Mouse (Mus musculus): ENCODE results near the gene Atp9a. TPM values are rescaled to one million over a fixed set of nuclear protein-coding genes. Genes with fewer than 3 reads are reported as not detected.

Gene Atp9a
- polyA plus RNA-seq, 1 experiment from 2014 or later: 1.8 TPM

DNA sequence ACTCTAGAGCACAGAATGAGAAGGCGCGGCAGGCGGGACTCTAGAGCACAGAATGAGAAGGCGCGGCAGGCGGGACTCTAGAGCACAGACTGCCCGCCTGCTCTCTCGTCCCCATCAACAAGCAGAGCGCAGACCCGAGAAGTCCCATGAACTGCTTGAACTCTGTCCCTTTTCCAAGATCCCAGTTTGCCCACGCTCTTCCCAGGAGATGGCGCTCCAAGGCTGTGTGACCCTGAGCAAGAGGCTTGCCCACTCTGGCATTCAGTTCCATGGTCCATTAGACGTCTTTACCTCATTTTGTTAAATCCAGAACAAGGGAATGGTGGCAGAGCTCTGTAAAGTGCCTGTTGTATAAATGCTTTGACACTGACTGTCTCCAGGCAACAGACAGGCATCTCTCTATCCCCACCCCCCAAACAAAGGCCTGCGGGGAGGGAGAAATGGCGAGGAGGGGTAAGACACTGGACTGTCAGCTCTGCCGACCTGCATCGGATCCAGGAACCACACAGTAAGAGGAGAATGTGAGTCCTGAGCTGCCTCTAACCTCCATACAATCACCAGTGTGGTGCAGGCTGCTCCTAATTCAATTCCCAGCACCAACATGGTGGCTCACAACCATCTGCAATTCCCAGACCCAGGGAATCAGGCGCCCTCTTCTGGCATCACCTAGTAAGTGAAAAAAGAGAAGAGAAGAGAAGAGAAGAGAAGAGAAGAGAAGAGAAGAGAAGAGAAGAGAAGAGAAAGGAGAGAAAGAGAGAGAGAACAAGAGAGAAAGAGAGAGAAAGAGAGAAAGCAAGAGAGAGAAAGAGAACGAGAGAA lies 62.6 kb downstream of the Atp9a start:
- Histone ChIP-seq H3K4me1 (replicated peaks) (no peaks in the 10 kb centered on the region), H3K27me3 (0 out of 2 replicates have a peak, but pooled peaks cover 3% of the 10 kb centered on the region), H3K4me3 (replicated peaks) (no peak overlapping the region), H3K4me2 (no peak overlapping the region), H3K9ac (no peak overlapping the region), H3K36me3 (no peaks in the 10 kb centered on the region; the same call in 1 of the 2 replicates), H3K27ac (no peak overlapping the region), H3K9me3 (replicated peaks) (no peaks in the 10 kb centered on the region)
- no peak for ATAC-seq (ENCODE audit: low read depth)
- no peak for DNase-seq
- 56% methylated on average over 19 of the region's 19 CpGs for WGBS (ENCODE audit: insufficient replicate concordance)

DNA sequence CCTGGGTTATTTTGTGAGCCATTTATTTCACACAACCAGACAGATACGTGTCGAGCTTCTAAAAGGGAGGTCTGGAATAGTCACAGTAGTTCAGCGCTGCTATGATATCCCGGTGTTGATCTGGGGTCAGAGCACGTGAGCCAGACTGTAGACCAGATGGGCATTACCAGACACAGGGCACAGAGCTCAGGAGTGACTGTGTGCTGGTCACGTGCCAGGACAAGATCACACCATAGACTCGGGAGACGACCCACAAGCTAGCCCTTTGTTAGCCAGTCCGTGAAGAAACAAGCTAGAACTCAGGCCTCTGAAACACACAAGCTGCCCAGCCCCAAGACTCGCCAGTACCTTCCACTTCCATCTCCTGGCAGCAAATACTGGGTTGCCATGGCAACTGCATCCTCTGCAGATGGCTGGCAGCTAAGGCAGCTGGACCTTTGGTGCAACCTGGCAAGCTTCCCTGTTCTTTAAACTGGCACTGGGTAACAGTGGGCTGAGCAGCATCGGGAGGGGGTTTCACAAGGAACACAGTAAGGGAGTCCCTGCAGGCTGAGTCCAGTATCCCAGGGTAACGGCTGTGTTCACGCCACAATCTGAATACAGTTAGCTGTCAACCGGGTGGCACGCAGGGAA lies 63.4 kb downstream of the Atp9a start:
- ATAC-seq (ENCODE audit: low read depth): no peak

DNA sequence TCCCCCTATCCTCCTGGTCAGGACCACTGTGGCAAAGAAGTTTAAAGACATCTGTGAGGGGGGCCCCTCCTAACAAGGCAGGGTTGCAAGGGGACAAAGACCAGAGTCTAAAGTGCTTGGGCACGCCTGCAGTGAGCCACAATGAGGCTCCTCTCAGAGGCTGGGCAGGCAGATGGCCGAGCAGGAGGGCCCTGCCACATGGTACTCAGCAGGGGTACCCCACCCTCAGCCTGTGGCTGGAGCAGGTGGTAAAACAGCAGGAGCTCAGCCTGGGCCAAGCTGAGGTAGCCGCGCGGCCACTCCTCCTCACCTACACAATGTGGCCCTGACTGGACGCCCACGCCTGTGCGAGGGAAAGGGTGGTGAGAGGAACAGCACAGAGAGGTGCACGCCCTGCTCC lies 64.6 kb downstream of the Atp9a start:
- H3K27ac ChIP-seq: no peak overlapping the region
- no peak overlapping the region for H3K4me2 ChIP-seq
- no peak for ATAC-seq (ENCODE audit: low read depth)

More for the DNA sequence above, 63.4 kb downstream of the Atp9a start:
- H3K27ac ChIP-seq: no peak overlapping the region
- H3K4me1 ChIP-seq (replicated peaks): no peaks in the 10 kb centered on the region
- no peak overlapping the region for H3K4me3 ChIP-seq (replicated peaks)
- no peak overlapping the region for H3K9ac ChIP-seq
- 66% methylated on average over 15 of the region's 15 CpGs for WGBS (ENCODE audit: insufficient replicate concordance)
- H3K4me2 ChIP-seq: no peak overlapping the region
- no peaks in the 10 kb centered on the region; the same call in 1 of the 2 replicates for H3K36me3 ChIP-seq
- no peak for DNase-seq
- H3K27me3 ChIP-seq: 0 out of 2 replicates have a peak, but pooled peaks cover 3% of the 10 kb centered on the region
- no peaks in the 10 kb centered on the region for H3K9me3 ChIP-seq (replicated peaks)

DNA sequence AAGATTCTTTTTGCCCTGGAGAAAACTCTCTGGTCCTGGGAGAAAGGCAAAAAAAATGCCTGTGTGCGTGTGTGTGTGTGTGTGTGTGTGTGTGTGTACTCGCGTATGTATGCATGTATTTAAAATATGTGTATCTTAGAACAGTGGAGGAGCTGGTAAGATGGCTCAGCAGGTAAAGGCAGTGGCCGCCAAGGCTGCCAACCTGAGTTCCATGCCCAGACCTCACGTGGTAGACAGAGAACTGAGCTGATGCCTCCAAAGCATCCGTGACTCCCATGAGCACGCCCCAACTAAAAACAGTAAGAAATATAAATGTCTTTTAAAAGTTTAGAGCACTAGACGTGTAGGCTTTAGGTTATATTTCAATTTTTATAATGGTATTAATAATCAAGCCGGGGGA lies 70.5 kb downstream of the Atp9a start:
- whole genome bisulfite sequencing (ENCODE audit: insufficient replicate concordance): 74% methylated on average over 9 of the region's 9 CpGs
- no peaks in the 10 kb centered on the region; the same call in 1 of the 2 replicates for H3K36me3 ChIP-seq

More for the DNA sequence above, 64.6 kb downstream of the Atp9a start:
- WGBS (ENCODE audit: insufficient replicate concordance): 72% methylated on average over 9 of the region's 9 CpGs
- 0 out of 2 replicates have a peak, but pooled peaks cover 3% of the 10 kb centered on the region for H3K27me3 ChIP-seq
- DNase-seq: no peak
- H3K9ac ChIP-seq: no peak overlapping the region
- H3K36me3 ChIP-seq: no peaks in the 10 kb centered on the region; the same call in 1 of the 2 replicates
- no peaks in the 10 kb centered on the region for H3K4me1 ChIP-seq (replicated peaks)
- H3K9me3 ChIP-seq (replicated peaks): no peaks in the 10 kb centered on the region
- no peak overlapping the region for H3K4me3 ChIP-seq (replicated peaks)

DNA sequence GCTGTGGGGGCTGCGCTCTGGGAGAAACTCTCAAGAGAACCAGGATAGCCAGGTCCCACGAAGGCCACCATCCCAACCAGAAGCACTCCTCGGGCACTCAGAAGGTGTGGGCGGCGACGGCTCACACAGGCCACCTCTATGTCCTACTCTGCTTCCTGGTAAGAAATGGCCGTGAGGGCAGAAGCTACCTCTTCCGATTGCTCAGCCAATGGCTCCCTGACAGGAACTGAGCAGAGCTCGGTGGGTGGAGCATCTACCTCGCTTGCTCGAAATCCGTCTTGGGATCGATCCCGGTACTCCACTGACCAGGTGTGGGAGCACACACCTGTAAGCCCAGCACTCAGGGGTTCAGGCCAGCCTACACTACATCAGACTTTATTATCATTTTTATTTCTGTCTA lies 72.0 kb downstream of the Atp9a start:
- peaks cover 12% of the 10 kb centered on the region for H3K4me1 ChIP-seq (replicated peaks)
- H3K4me3 ChIP-seq (replicated peaks): no peak overlapping the region; the same call in 1 of the 2 replicates
- H3K9ac ChIP-seq: no peak overlapping the region
- no peak overlapping the region for H3K4me2 ChIP-seq
- H3K36me3 ChIP-seq: no peaks in the 10 kb centered on the region; the same call in 1 of the 2 replicates
- no peak overlapping the region for H3K27ac ChIP-seq
- WGBS (ENCODE audit: insufficient replicate concordance): 69% methylated on average over 14 of the region's 14 CpGs
- DNase-seq (no peak), ATAC-seq (ENCODE audit: low read depth) (no peak)
- H3K9me3 ChIP-seq (replicated peaks): no peaks in the 10 kb centered on the region
- no peaks in the 10 kb centered on the region for H3K27me3 ChIP-seq

More for the DNA sequence above, 70.5 kb downstream of the Atp9a start:
- no peak for DNase-seq
- no peak overlapping the region for H3K9ac ChIP-seq
- no peak overlapping the region for H3K4me3 ChIP-seq (replicated peaks)
- no peaks in the 10 kb centered on the region for H3K4me1 ChIP-seq (replicated peaks)
- H3K27ac ChIP-seq: no peak overlapping the region
- no peaks in the 10 kb centered on the region for H3K27me3 ChIP-seq
- ATAC-seq (ENCODE audit: low read depth): no peak
- H3K9me3 ChIP-seq (replicated peaks): no peaks in the 10 kb centered on the region
- no peak overlapping the region for H3K4me2 ChIP-seq

DNA sequence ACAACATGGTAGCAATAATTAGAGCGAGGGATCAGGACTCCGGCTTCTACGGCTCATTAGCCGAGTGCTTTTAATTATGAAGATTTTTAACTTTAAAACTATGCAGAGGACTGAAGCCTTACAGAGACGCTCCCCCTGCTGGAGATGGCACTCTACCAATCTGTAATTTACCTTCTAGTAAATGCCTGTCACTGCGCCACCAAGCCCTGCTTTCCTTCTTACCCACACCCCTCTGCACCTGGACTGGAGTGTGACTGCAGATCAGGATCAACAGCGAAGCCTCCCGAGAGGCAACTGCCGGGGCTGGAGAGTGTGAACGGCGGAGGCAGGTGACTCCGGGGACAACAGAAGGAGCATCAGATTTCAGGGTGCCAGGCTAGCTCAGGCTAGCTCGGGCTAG lies 72.4 kb downstream of the Atp9a start:
- H3K9me3 ChIP-seq (replicated peaks): no peaks in the 10 kb centered on the region
- 65% methylated on average over 13 of the region's 13 CpGs for WGBS (ENCODE audit: insufficient replicate concordance)
- H3K4me1 ChIP-seq (replicated peaks): peaks cover 12% of the 10 kb centered on the region
- H3K27me3 ChIP-seq: no peaks in the 10 kb centered on the region
- no peaks in the 10 kb centered on the region; the same call in 1 of the 2 replicates for H3K36me3 ChIP-seq
- H3K4me2 ChIP-seq: no peak overlapping the region
- no peak overlapping the region for H3K27ac ChIP-seq
- no peak overlapping the region; the same call in 1 of the 2 replicates for H3K4me3 ChIP-seq (replicated peaks)
- DNase-seq: no peak
- no peak for ATAC-seq (ENCODE audit: low read depth)
- H3K9ac ChIP-seq: no peak overlapping the region

DNA sequence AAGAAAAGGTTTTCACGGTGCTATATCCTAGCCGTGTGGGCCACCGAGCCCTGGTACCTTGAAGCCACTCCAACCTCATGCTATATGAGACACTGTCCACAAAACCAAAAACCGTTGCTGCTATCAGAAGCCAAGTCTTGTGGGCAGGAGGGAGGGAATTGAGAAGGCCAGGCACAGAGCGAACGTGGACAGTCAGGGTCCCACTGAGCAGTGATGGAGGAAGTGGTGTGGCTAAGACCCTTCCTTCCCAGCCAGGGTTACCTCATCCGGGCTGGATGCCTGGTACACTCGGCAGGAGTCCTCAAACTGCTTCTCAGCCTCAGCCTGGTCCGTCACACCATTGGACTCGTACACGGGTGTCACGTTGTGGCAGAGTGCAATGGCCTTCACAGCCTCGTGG lies 74.5 kb downstream of the Atp9a start:
- Histone ChIP-seq H3K36me3 (no peaks in the 10 kb centered on the region), H3K9ac (no peak overlapping the region), H3K4me1 (replicated peaks) (peaks cover 12% of the 10 kb centered on the region), H3K4me3 (replicated peaks) (no peak overlapping the region), H3K9me3 (replicated peaks) (no peaks in the 10 kb centered on the region), H3K27ac (no peak overlapping the region), H3K4me2 (no peak overlapping the region), H3K27me3 (no peaks in the 10 kb centered on the region)
- 40% methylated on average over 13 of the region's 13 CpGs for WGBS (ENCODE audit: insufficient replicate concordance)
- ATAC-seq (ENCODE audit: low read depth) (no peak), DNase-seq (no peak)

DNA sequence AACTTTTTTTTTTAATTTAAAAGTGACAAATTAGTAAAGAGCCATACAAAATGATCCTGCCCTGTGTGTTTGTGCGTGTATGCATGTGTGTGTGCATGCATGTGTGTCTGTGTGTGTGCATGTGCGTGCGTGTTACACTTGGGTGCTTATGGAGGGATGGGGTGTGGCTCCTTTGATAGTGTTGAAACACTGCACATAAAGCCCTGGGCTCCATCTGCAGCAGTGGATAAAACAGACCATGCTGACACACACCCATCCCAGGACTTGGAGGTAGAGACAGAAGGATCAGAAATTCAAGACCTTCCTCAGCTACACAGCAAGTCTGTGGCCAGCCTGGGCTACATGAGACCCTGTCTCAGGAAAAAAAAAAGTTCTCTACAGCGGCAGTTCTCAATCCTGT lies 76.5 kb downstream of the Atp9a start:
- Histone ChIP-seq H3K27ac (no peak overlapping the region), H3K4me2 (no peak overlapping the region), H3K4me1 (replicated peaks) (peaks cover 12% of the 10 kb centered on the region), H3K27me3 (no peaks in the 10 kb centered on the region), H3K4me3 (replicated peaks) (no peak overlapping the region), H3K9ac (no peak overlapping the region), H3K9me3 (replicated peaks) (no peaks in the 10 kb centered on the region), H3K36me3 (no peaks in the 10 kb centered on the region)
- ATAC-seq (ENCODE audit: low read depth): peak; percentile 75
- WGBS (ENCODE audit: insufficient replicate concordance): 50% methylated on average over 4 of the region's 4 CpGs
- DNase-seq: no peak

DNA sequence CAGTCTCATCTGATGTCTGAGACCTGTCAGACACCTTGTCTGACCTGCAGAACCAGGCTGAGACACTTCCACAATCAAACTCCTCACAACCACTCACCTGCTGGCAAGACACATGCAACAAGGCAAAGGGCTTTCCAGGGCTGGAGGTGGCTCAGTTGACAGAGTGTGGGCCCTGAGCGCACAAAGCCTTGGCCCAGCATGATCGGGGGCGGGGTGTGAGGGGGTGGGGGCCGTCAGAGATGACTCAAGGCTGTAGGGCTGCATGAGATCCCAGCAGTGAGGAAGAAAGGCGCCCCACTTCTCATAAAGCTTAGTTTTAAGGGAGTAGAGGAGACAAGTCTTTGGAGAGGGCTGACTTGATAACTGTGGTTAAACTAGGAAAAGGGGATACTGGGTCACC lies 78.5 kb downstream of the Atp9a start:
- Histone ChIP-seq H3K9ac (no peak overlapping the region), H3K4me2 (no peak overlapping the region), H3K36me3 (no peaks in the 10 kb centered on the region), H3K4me1 (replicated peaks) (peaks cover 12% of the 10 kb centered on the region), H3K9me3 (replicated peaks) (no peaks in the 10 kb centered on the region), H3K27ac (no peak overlapping the region), H3K4me3 (replicated peaks) (no peak overlapping the region), H3K27me3 (no peaks in the 10 kb centered on the region)
- DNase-seq (no peak), ATAC-seq (ENCODE audit: low read depth) (no peak)
- 59% methylated on average over 5 of the region's 5 CpGs for WGBS (ENCODE audit: insufficient replicate concordance)

DNA sequence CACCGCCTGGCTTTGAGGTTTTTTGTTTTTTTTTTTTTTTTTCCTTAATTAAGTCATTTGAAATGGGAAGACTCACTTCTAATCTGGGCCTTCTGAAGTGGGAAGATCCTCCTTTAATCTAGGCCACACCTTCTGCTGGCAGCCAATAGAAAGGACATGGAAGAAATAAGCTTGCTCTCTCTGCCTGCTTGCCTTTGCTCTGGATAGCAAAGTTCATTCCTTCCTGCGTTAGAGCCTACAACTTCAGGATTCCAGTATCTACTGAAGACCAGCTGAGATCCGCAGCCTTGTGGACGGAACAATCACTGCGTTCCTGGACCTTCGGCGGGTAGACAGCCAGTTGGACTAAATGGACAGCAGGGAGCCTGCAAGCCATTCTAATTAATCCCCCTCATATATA lies 79.0 kb downstream of the Atp9a start:
- H3K4me3 ChIP-seq (replicated peaks): no peak overlapping the region
- 72% methylated on average over 7 of the region's 7 CpGs for WGBS (ENCODE audit: insufficient replicate concordance)
- H3K9ac ChIP-seq: no peak overlapping the region
- H3K27me3 ChIP-seq: no peaks in the 10 kb centered on the region
- H3K4me1 ChIP-seq (replicated peaks): peaks cover 12% of the 10 kb centered on the region
- no peak overlapping the region for H3K27ac ChIP-seq
- H3K9me3 ChIP-seq (replicated peaks): no peaks in the 10 kb centered on the region
- ATAC-seq (ENCODE audit: low read depth) (no peak), DNase-seq (no peak)
- H3K4me2 ChIP-seq: no peak overlapping the region
- no peaks in the 10 kb centered on the region for H3K36me3 ChIP-seq

DNA sequence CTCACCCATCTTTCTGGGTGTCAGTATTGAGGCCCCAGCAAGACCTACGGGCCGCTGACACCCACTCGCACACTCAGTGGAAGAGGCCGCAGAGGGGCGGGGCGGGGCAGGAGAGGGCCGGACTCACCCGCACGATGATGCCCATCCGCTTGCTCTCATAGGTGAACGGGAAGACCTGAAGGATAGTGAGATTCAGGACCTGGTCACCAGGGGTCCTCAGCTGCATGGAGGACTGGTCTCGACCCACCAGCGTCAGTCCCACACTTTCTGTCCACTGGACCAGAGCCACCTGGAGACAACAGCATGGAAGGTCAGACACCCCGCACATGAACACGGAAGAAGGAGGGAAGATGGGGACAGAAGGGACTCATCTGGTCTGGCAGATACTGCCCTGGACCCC lies 80.4 kb downstream of the Atp9a start:
- peaks cover 12% of the 10 kb centered on the region for H3K4me1 ChIP-seq (replicated peaks)
- H3K27ac ChIP-seq: no peak overlapping the region
- DNase-seq (no peak), ATAC-seq (ENCODE audit: low read depth) (0 out of 2 replicates have a peak, but pooled peaks have one; percentile 3)
- H3K9me3 ChIP-seq (replicated peaks): no peaks in the 10 kb centered on the region
- H3K36me3 ChIP-seq: no peaks in the 10 kb centered on the region
- no peak overlapping the region for H3K9ac ChIP-seq
- H3K27me3 ChIP-seq: no peaks in the 10 kb centered on the region
- WGBS (ENCODE audit: insufficient replicate concordance): 62% methylated on average over 15 of the region's 15 CpGs
- no peak overlapping the region for H3K4me2 ChIP-seq
- no peak overlapping the region for H3K4me3 ChIP-seq (replicated peaks)

Data from liver, embryonic 13.5 days (tissue).